Mouse (Mus musculus): ENCODE measurements around the gene Sbno2. TPM values are rescaled to one million over a fixed set of nuclear protein-coding genes. Genes with fewer than 3 reads are reported as not detected.

Sbno2 gene
- 10 to 100 TPM; 14.5 to 22.0 TPM for total RNA-seq (2021)

DNA sequence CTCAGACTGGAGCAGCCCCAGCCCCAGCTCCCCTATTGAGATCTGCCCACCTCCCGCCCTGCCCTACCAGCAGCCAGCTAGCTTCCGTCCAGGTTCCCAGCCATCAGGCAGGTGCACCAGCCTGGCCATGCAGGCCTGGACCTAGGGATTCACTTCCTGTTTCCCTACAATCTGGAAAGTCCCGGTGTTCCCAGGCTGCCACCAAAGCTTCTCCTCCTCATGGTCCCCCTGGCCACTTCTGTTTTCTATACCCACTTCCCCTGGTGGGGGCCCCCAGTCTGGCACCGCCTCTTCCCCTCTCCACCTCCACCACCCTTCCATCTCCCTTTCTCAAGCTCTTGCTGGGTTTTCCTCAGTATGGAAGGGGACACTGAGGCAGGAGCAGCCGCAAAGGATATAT, at the start of gene Sbno2:
Gene Sbno2 (minus strand): TSS at position 112 of the 400 bp plus-strand sequence.
- no peak for DNase-seq (ENCODE audit: extremely low spot score in 1 of 2, low spot score in 1 of 2)

GRCm38 (mm10) chr10:80154384-80154783, 49.0 kb upstream of the Sbno2 start:
- no peak for DNase-seq (ENCODE audit: extremely low spot score in 1 of 2, low spot score in 1 of 2)

GRCm38 (mm10) chr10:80153713-80154112, 48.3 kb upstream of the Sbno2 start:
- no peak for DNase-seq (ENCODE audit: extremely low spot score in 1 of 2, low spot score in 1 of 2)

GRCm38 (mm10) chr10:80152873-80153260, 47.5 kb upstream of the Sbno2 start:
- no peak for DNase-seq (ENCODE audit: extremely low spot score in 1 of 2, low spot score in 1 of 2)

- DNase-seq (ENCODE audit: extremely low spot score in 1 of 2, low spot score in 1 of 2): no peak
Observed at GRCm38 (mm10) chr10:80152071-80152872, 46.9 kb upstream of the Sbno2 start.

DNA sequence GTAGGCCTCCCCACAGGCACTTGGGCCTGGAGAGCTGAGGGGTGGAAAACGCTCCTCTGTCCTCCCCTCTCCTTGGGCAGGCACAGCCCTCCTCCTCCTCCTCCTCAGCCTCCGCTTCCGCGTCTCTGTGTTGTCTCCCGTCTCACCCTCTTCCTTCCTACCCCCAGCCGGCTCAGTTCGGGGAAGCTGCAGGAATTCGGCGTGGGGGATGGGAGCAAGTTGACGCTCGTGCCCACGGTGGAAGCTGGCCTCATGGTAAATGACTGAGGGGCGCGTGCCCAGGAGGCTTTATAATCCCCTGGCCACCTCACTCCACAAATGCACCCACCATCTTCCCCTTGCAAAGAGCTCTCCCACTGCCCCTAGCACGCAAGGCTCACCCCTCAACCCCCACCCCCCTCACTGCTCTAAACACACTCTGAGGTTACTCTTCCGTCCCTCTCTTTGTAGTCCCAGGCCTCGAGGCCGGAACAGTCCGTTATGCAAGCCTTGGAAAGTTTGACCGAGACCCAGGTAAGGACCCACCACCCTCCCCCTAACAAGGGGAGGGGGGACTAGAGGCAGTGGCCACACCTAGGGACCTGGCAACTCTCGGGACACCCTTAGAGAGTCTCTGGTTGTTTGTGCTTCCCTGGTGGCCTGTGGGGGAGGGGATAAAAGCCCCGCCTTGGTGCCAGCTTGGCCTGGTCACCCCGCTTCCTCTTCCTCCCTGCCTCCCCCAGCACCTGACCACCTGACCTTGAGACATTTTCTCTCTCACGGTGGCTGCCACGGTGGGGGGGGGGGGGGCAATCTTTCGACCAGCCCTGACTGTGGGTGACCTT, 46.1 kb upstream of the Sbno2 start:
- DNase-seq (ENCODE audit: extremely low spot score in 1 of 2, low spot score in 1 of 2): no peak

DNA sequence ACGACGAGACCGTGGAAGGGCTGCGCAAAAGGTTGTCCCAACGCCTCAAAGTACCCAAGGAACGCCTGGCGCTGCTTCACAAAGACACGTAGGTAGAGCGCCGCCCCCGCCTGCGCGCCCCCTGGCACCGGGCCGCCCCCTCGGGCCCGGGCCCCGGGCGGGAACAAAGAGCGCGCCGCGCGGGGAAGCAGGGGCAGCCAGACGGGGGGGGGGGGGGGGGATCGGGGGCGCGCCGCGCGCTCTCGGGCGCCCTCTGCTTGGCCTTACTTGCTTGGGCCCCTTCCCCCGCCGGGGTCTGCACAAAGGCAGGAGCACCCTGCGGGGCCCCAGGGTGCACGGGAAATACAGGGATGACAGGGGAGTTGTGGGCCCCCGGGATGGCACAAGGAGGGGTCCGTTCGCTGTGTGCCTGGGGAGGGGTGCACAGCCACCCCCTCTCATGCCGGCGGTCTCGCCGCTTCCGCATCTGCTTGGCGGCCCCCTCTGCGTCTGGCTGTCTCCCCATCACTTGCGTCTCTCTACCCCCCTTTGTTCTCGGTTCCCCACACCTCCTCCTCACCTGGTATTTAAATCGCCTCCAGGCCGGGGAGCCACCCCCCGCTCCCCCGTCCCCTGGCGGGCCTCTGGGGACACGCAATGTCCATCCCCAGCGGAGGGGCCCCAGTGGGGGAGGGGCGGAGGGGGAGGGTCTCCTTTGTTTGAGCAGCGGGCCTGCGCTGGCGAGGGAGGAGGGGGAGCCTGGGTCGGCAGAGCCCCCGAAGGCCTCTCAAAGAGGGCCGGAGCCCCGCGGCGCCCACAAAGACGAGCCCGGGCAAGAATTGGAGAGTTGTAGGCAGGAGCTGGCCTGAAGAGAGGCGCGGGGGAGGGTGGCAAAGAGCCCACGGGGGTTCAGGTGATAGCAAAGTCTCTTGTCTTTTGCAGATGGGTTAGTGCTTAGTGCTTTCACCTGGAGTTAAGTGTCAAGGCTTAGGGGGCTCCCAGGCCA, 45.1 kb upstream of the Sbno2 start:
- no peak for DNase-seq (ENCODE audit: extremely low spot score in 1 of 2, low spot score in 1 of 2)

DNA sequence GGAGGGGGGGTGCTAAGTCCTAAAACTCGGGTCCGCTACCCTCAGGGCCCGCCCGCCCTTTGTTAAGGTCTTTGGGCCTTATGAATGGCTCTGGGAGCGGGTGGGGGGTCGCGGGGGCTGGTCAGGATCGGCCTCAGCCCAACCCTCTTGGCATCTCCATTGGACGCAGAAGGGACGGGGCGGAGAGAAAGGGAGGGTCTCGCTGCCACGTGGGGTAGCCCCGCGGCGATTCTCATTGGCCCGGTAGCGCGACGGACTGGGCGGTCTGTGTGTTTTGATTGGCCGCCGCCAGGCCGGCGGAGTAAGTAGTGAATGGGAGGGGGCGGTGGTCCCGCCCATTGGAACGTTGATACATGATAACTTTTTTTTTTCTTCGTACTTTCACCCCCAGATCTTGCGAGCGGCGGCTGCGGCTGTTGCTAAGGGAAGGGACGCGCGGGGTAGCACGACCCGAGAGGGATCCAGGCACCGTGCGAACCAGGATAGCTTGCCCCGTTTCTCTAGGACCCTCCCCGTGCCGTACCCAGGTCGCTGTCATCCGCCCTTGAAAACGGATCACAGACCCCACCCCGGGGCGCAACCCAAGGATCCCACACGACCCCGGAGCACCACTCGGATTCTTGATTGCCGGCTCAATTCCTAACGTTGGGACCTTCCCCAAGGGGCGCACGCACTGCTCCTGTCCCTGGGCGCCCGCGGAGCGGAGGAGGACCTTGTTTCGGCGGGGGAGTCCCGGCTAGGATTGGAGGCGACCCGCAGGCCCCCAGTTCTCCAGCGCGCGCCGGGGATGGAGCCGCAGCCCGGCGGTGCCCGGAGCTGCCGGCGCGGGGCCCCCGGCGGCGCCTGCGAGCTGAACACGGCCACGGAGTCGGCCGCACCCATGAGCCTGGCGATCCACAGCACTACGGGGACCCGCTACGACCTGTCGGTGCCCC, 44.2 kb upstream of the Sbno2 start:
- peak; percentile 83 to 92 for DNase-seq (ENCODE audit: extremely low spot score in 1 of 2, low spot score in 1 of 2)

- DNase-seq (ENCODE audit: extremely low spot score in 1 of 2, low spot score in 1 of 2): peak; percentile 91 to 92
Observed at GRCm38 (mm10) chr10:80148610-80149290, 43.4 kb upstream of the Sbno2 start.

- no peak for DNase-seq (ENCODE audit: extremely low spot score in 1 of 2, low spot score in 1 of 2)
Observed at GRCm38 (mm10) chr10:80147719-80148601, 42.6 kb upstream of the Sbno2 start, which contains the start of gene Midn. Gene Midn, plus strand, starts transcription at chr10:80148272.

DNA sequence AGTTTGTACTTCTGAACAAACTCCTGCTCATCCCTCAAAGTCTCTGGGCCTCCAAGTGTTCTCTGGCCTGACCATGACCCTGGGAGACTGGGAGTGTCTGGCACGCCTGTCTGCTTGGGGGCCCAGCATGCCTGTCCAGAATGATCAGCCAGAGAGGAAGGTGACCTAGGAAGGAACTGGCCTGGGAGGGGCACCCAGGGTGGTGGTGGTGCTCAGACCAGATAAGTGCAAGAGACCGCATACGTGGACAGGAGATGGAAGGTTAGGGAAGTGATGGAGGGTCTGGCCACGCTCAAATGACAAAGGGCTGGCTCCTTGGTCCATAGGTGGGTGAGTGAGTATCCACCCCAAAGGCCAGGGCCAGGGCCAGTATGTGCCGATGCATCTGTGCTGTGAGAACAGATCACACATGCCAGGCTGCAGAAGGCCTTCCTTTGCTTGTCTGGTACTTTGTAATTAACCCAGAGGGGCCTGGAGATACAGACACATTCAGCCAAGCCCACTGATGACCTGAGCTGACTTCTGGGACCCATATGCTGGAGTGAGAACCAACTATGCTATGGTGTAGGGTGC, 41.9 kb upstream of the Sbno2 start:
- no peak for DNase-seq (ENCODE audit: extremely low spot score in 1 of 2, low spot score in 1 of 2)

DNA sequence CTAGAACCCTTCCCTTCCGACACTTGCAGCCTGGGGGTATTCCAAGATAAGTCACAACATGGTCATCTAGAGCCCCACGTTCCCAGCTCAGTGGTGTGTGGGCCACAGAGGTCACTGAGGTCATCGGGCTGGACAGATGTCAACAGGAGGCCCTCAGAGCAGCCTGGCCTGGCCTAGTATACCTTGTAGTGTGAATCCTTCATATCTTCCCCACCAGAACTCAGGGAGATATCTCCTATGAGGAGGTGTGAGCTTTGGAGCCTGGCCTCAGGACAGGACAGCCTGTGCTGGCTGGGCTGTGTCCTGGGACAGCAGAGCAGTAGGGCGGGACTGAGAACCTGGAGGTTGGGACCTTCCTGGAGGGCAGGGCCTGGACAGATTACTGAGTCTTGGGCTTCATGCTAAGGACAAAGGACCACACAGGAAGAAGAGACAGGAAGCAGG, 41.2 kb upstream of the Sbno2 start:
- no peak for DNase-seq (ENCODE audit: extremely low spot score in 1 of 2, low spot score in 1 of 2)

GRCm38 (mm10) chr10:80145896-80146295, 40.5 kb upstream of the Sbno2 start:
- no peak for DNase-seq (ENCODE audit: extremely low spot score in 1 of 2, low spot score in 1 of 2)

- DNase-seq (ENCODE audit: extremely low spot score in 1 of 2, low spot score in 1 of 2): peak in 1 of 2 experiments; percentile 80
Observed at GRCm38 (mm10) chr10:80144864-80145838, 39.8 kb upstream of the Sbno2 start.

GRCm38 (mm10) chr10:80144159-80144558, 38.8 kb upstream of the Sbno2 start:
- DNase-seq (ENCODE audit: extremely low spot score in 1 of 2, low spot score in 1 of 2): no peak

DNA sequence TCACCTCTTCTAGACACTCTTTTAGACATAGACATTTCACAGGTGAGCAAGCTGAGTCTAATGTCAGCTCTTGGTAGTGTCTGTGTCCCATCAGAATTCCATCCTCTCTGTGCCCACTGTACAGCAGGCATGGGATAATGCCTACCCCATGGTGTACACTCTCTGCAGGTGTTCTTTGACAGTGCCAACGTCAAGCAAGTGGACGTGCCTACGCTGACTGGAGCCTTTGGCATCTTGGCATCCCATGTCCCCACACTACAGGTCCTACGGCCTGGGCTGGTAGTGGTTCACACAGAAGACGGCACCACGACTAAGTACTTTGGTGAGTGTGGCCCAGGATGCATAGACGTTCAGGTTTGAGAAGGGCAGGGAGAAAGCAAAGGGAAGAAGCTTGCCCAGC, 38.3 kb upstream of the Sbno2 start:
- DNase-seq (ENCODE audit: extremely low spot score in 1 of 2, low spot score in 1 of 2): no peak

All from layer of hippocampus, postnatal 25 days (tissue).